Mouse (Mus musculus): ENCODE data around the gene Ccl19.
"Not testable (repeated sequence)": the region's sequence is repeated elsewhere in the genome, so short reads cannot be mapped to it uniquely, and the experiment has no call there.

Ccl19 gene

GRCm38 (mm10) chr4:42756477-42756876, at the start of gene Ccl19:
Ccl19 (minus strand) TSS chr4:42756577.
- ATAC-seq (ENCODE audit: low TSS enrichment) = not testable (repeated sequence)

- not testable (repeated sequence) for ATAC-seq (ENCODE audit: low TSS enrichment)
These were observed 17.5 kb upstream of the Ccl19 start, which contains the start of gene Ccl21a for GRCm38 (mm10) chr4:42773893-42774292. Ccl21a (minus strand) TSS chr4:42773993.

GRCm38 (mm10) chr4:42735245-42735644, 21.1 kb downstream of the Ccl19 start, which contains the start of gene 4930578G10Rik:
4930578G10Rik (plus strand) TSS chr4:42735545.
- ATAC-seq (ENCODE audit: low TSS enrichment) = not testable (repeated sequence)

Measured in frontal cortex, adult (tissue).